Mouse (Mus musculus) liver, postnatal 0 days (tissue): Measurements from ENCODE around the gene Ass1.

Source experiments
- CTCF ChIP-seq: sonication (generic); IDR thresholded peaks from 2 replicates; pipeline ENCODE4 v1.5.1; 2016; ENCODE audit warnings: antibody characterized with exemption, low read depth
- EP300 ChIP-seq: IDR thresholded peaks from 2 replicates; pipeline ENCODE4 v1.6.1; 2016; ENCODE audit warnings: antibody characterized with exemption, low read depth, mild to moderate bottlenecking

DNA sequence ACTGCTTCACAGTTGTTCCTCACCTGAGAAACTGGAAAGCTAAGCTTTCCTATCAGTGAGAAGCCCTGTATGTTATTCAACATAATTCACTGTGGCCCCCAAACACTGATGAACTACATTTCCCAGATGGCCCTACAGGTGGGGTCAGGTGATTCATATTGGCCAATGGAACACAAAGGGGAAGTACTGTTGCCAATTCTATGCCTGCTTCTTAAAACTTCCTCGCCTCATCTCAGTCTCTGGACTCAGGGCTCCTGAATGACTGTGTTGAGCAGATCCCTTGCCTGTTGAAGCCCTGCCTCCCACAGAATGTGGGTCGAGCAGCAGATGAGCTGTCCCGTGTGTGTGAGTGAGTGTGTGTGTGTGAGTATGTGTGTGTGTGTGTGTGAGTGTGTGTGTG, 80.5 kb downstream of the Ass1 start:
- TF ChIP-seq CTCF, result no peak
- no peak for TF ChIP-seq EP300
